Mouse (Mus musculus): ENCODE measurements at regions not wholly inside any gene's neighbourhood (a gene's known extent, or its start where the extent isn't known, plus 50 kb on each side); places are given as distances from the start of the nearest gene placed in this dataset.

GRCm38 (mm10) chr5:116719200-116719599 is 127.6 kb upstream of the Srrm4 start:
- TF ChIP-seq CTCF (IDR thresholded peaks at IDR 0.05; ENCODE audit: low read depth, low read length) (no peak), GATA2 (IDR thresholded peaks at IDR 0.05; ENCODE audit: borderline replicate concordance, low read depth, low read length) (no peak), POLR2AphosphoS5 (IDR thresholded peaks at IDR 0.05; ENCODE audit: insufficient replicate concordance, low read depth, low read length) (no peak), TAL1 (conservative IDR thresholded peaks at IDR 0.05; ENCODE audit: low read depth, low read length) (no peak), GATA1 (IDR thresholded peaks at IDR 0.05; ENCODE audit: borderline replicate concordance, low read length) (no peak)

Data from G1E (cell line).